Mouse (Mus musculus) hindbrain, postnatal 0 days (tissue): ENCODE results near the gene Pla2g2e. TPM values are rescaled to one million over a fixed set of nuclear protein-coding genes. Genes with fewer than 3 reads are reported as not detected.
"Not testable (repeated sequence)": the region's sequence is repeated elsewhere in the genome, so short reads cannot be mapped to it uniquely, and the experiment has no call there.

Experiments
- ATAC-seq: fragments of 200-750 bp; cut with Nextera tagmentation; 2 replicates; pipeline ENCODE4 v1.8.0; 2017; ENCODE audit warnings: mild to moderate bottlenecking, moderate TSS enrichment, moderate library complexity
- DNase-seq: peaks from one replicate; pipeline ENCODE4 v3.0.0-alpha.2; 2015; ENCODE audit warnings: low spot score
- H3K27ac ChIP-seq: fragments of 300-500 bp; sonication (generic); 2 replicates; pipeline ENCODE4 v1.5.1; 2014; ENCODE audit warnings: mild to moderate bottlenecking
- H3K27me3 ChIP-seq: fragments of 300-500 bp; sonication (generic); 2 replicates; pipeline ENCODE4 v1.6.1; 2014; ENCODE audit warnings: low read length, mixed read lengths; ENCODE audit not compliant: insufficient read depth
- H3K36me3 ChIP-seq: fragments of 300-500 bp; sonication (generic); 2 replicates; pipeline ENCODE4 v1.6.1; 2014; ENCODE audit warnings: low read length, mixed read lengths; ENCODE audit not compliant: insufficient read depth
- H3K4me1 ChIP-seq: fragments of 300-500 bp; sonication (generic); 2 replicates; pipeline ENCODE4 v1.6.1; 2014; ENCODE audit warnings: antibody characterized with exemption, low read length, mixed read lengths; ENCODE audit not compliant: insufficient read depth
- H3K4me2 ChIP-seq: fragments of 300-500 bp; sonication (generic); 2 replicates; pipeline ENCODE4 v1.6.1; 2014; ENCODE audit warnings: low read depth, mild to moderate bottlenecking, low read length, moderate library complexity, mixed read lengths
- H3K4me3 ChIP-seq: fragments of 300-500 bp; sonication (generic); 2 replicates; pipeline ENCODE4 v1.5.1; 2014; ENCODE audit warnings: low read length
- H3K9ac ChIP-seq: fragments of 300-500 bp; sonication (generic); replicated peaks from 2 replicates; pipeline ENCODE4 v1.6.1; 2014; ENCODE audit warnings: mild to moderate bottlenecking, low read length, moderate library complexity, mixed read lengths
- H3K9me3 ChIP-seq: fragments of 300-500 bp; sonication (generic); 2 replicates; pipeline ENCODE4 v1.6.1; 2016; ENCODE audit warnings: low read length, mixed read lengths
- CTCF ChIP-seq: IDR thresholded peaks from 2 replicates; pipeline ENCODE4 v1.5.1; 2016; ENCODE audit warnings: antibody characterized with exemption, control low read depth, low read depth
- WGBS: fragments of 180-500 bp; shearing (Covaris S2); extraction: QIAGEN DNeasy Blood & Tissue Kit; methylation state at CpG from one replicate; pipeline ENCODE4 v1.1.7; 2014; 5-methylcytosine and 5-hydroxymethylcytosine counted together
- polyA plus RNA-seq: library from polyadenylated mRNA; unstranded; fragments of >200 nt; fragmentation: Nextera tagmentation; extraction: Ambion mirVana; gene quantifications from 2 replicates; pipeline ENCODE4 v1.2.1, GENCODE M21; 2015
- total RNA-seq: library from RNA; depleted of rRNA; stranded (reverse); fragments of >200 nt; gene quantifications from 2 replicates; pipeline ENCODE4 v1.2.3, GENCODE M21; 2014

Gene Pla2g2e
- total and polyA plus RNA-seq, 2 experiments from 2014 or later = not detected

GRCm38 (mm10) chr4:138879808-138880207 lies 2.1 kb downstream of the Pla2g2e start:
- Histone ChIP-seq H3K4me2 (no peak overlapping the region), H3K27ac (no peak overlapping the region), H3K27me3 (no peaks in the 10 kb centered on the region), H3K4me3 (no peak overlapping the region), H3K9ac (no peak overlapping the region), H3K9me3 (no peaks in the 10 kb centered on the region), H3K36me3 (no peaks in the 10 kb centered on the region), H3K4me1 (0 out of 2 replicates have a peak, but pooled peaks cover 6% of the 10 kb centered on the region)
- WGBS = 86% methylated on average over 11 of the region's 11 CpGs
- no peak for ATAC-seq
- TF ChIP-seq CTCF = no peak
- no peak for DNase-seq

- whole genome bisulfite sequencing = 77% methylated on average over 7 of the region's 7 CpGs
- no peak for TF ChIP-seq CTCF
- H3K9ac ChIP-seq = no peak overlapping the region
- H3K27ac ChIP-seq = no peak overlapping the region
- no peak overlapping the region for H3K4me2 ChIP-seq
- DNase-seq (no peak), ATAC-seq (no peak)
- 0 out of 2 replicates have a peak, but pooled peaks cover 6% of the 10 kb centered on the region for H3K4me1 ChIP-seq
- no peaks in the 10 kb centered on the region for H3K9me3 ChIP-seq
- H3K36me3 ChIP-seq = no peaks in the 10 kb centered on the region
- H3K4me3 ChIP-seq = no peak overlapping the region
- H3K27me3 ChIP-seq = no peaks in the 10 kb centered on the region
Observed at GRCm38 (mm10) chr4:138880811-138881584, 3.3 kb downstream of the Pla2g2e start.

- Histone ChIP-seq H3K4me3 (no peak overlapping the region), H3K4me2 (peak overlapping the region; percentile 13; the same call in 1 of the 2 replicates), H3K27ac (no peak overlapping the region), H3K27me3 (no peaks in the 10 kb centered on the region), H3K36me3 (no peaks in the 10 kb centered on the region), H3K9ac (no peak overlapping the region), H3K9me3 (no peaks in the 10 kb centered on the region), H3K4me1 (0 out of 2 replicates have a peak, but pooled peaks cover 6% of the 10 kb centered on the region)
- no peak for TF ChIP-seq CTCF
- no peak for DNase-seq
- no peak for ATAC-seq
- WGBS = 13% methylated on average over 16 of the region's 16 CpGs
Observed at GRCm38 (mm10) chr4:138882179-138882578, 4.4 kb downstream of the Pla2g2e start.

GRCm38 (mm10) chr4:138884261-138884660 lies 6.5 kb downstream of the Pla2g2e start:
- DNase-seq (peak; percentile 91), ATAC-seq (peak; percentile 76)
- Histone ChIP-seq H3K27me3 (no peaks in the 10 kb centered on the region), H3K4me2 (no peak overlapping the region), H3K9me3 (no peaks in the 10 kb centered on the region), H3K4me1 (0 out of 2 replicates have a peak, but pooled peaks cover 6% of the 10 kb centered on the region), H3K4me3 (no peak overlapping the region), H3K27ac (no peak overlapping the region), H3K9ac (no peak overlapping the region), H3K36me3 (no peaks in the 10 kb centered on the region)
- 16% methylated on average over 6 of the region's 6 CpGs for WGBS
- peak; percentile 93 for TF ChIP-seq CTCF

- WGBS = 40% methylated on average over 7 of the region's 7 CpGs
- peak overlapping the region; percentile 26; the same call in 1 of the 2 replicates for H3K27ac ChIP-seq
- TF ChIP-seq CTCF = no peak
Observed at GRCm38 (mm10) chr4:138889165-138889564, 11.4 kb downstream of the Pla2g2e start.

GRCm38 (mm10) chr4:138889635-138890034 lies 11.9 kb downstream of the Pla2g2e start:
- no peaks in the 10 kb centered on the region for H3K4me1 ChIP-seq
- H3K9me3 ChIP-seq = no peaks in the 10 kb centered on the region
- DNase-seq (no peak), ATAC-seq (no peak)
- 68% methylated on average over 8 of the region's 8 CpGs for WGBS
- no peak overlapping the region for H3K9ac ChIP-seq
- no peak overlapping the region for H3K4me3 ChIP-seq
- no peak for TF ChIP-seq CTCF
- peaks cover 20% of the 10 kb centered on the region for H3K36me3 ChIP-seq
- peak overlapping the region; percentile 26; the same call in 1 of the 2 replicates for H3K27ac ChIP-seq
- no peak overlapping the region for H3K4me2 ChIP-seq
- no peaks in the 10 kb centered on the region for H3K27me3 ChIP-seq

More at GRCm38 (mm10) chr4:138889165-138889564, 11.4 kb downstream of the Pla2g2e start:
- Histone ChIP-seq H3K27me3 (no peaks in the 10 kb centered on the region), H3K4me3 (no peak overlapping the region), H3K4me2 (no peak overlapping the region), H3K4me1 (no peaks in the 10 kb centered on the region), H3K36me3 (peaks cover 15% of the 10 kb centered on the region), H3K9me3 (no peaks in the 10 kb centered on the region), H3K9ac (no peak overlapping the region)
- DNase-seq (no peak), ATAC-seq (no peak)

DNA sequence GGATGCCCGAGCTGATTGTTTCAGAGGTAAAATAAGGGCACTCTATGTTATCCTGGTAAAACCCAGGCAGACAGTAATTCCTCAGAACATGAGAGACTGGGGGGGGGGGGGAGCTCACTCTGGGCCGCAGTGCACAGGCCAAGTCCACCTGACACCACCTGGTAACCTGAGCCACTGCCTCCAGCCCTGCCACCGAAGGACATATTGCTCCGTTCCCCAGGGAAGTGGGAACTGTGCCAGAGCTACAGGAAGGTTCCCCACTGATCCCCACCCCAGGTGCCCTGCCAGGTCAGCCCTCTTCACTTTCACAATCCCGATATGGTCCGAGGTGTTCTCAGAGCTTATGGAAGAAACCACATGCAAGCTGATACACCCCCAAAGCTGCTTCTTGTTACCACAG lies 14.9 kb downstream of the Pla2g2e start:
- DNase-seq (no peak), ATAC-seq (no peak)
- Histone ChIP-seq H3K9me3 (no peaks in the 10 kb centered on the region), H3K27me3 (no peaks in the 10 kb centered on the region), H3K36me3 (peaks cover 46% of the 10 kb centered on the region), H3K9ac (no peak overlapping the region), H3K4me1 (no peaks in the 10 kb centered on the region), H3K4me3 (no peak overlapping the region), H3K4me2 (no peak overlapping the region), H3K27ac (no peak overlapping the region)
- TF ChIP-seq CTCF = no peak
- WGBS = 85% methylated on average over 6 of the region's 6 CpGs

DNA sequence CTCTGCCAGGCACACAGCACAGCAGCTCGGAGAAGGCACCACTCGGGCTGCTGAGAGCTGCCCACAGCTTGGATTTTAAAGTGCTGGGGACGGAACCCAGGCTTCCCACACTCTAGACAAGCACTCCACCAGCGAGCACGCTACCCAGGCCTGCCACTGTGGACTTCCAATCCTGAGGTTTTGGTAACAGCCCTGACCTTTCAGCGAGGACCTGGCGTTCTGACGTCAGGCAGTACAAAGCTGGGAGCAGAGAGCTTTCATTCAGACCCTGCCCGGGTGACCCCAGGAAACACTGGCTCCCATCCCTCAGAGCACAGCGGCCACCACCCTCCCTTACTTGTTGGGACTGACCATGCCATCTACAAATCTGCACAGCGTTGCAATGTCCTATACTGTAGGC lies 16.0 kb downstream of the Pla2g2e start:
- not testable (repeated sequence) for H3K4me2 ChIP-seq, H3K27ac ChIP-seq, DNase-seq, ATAC-seq, H3K9ac ChIP-seq, H3K9me3 ChIP-seq, H3K27me3 ChIP-seq, H3K4me1 ChIP-seq, H3K4me3 ChIP-seq
- H3K36me3 ChIP-seq = peaks cover 56% of the 10 kb centered on the region
- 87% methylated on average over 11 of the region's 11 CpGs for WGBS
